Mouse (Mus musculus): ENCODE measurements around the gene Fam57b. TPM values are rescaled to one million over a fixed set of nuclear protein-coding genes. Genes with fewer than 3 reads are reported as not detected.

Fam57b gene
- polyA plus RNA-seq, 1 experiment from 2014 or later, result 0.29 TPM

DNA sequence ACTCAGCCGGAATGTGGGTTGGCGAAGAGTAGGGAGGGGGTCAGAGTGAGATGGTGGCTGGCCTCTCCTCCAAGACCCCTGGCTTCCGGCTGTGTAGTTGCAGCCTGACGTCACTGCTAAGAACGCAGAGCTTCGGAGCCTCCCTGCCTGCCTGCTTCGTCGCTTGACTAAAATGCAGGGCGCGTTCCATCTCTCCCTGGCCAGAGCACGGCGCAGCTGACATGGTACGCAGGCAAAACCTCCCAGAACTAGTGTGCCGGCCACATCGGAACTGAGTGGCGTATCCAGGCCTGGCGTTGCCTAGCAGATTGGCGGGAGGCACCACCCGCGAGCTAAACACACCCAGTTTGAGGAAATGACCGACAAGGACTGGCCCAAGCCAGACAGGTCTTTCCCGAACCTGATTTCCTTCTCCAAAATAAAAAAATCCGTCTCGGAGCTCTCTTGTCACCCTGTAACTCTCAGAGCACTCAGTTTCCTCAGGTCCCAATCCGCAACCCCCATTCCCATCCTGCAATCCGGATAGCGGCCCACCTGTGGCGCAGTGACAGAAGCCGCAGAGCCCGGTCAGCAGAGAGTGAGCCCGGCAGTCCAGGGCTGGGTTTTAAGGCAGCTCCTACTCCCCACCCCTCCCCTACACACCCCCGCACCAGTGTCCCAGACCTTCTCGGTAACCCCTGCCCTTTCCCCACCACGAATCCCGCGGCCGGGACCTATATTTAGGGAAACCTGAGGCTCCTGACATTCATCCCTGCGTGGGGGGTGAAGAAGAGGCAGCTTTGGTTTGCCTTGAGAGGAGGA, 2.2 kb downstream of the Fam57b start:
- Histone ChIP-seq H3K4me1 (peaks cover 52% of the 10 kb centered on the region), H3K4me2 (peak overlapping the region; percentile 79), H3K9me3 (no peaks in the 10 kb centered on the region), H3K27me3 (replicated peaks) (no peaks in the 10 kb centered on the region), H3K9ac (peak overlapping the region; percentile 93), H3K36me3 (peaks cover 43% of the 10 kb centered on the region), H3K4me3 (peak overlapping the region; percentile 96), H3K27ac (replicated peaks) (peak overlapping the region; percentile 100)
- WGBS, result under 1% methylated on average over 38 of the region's 38 CpGs
- peak; percentile 84; the same call in 1 of the 2 replicates for ATAC-seq (ENCODE audit: extremely low read depth, insufficient number of reproducible peaks, low FRiP score, low TSS enrichment)

DNA sequence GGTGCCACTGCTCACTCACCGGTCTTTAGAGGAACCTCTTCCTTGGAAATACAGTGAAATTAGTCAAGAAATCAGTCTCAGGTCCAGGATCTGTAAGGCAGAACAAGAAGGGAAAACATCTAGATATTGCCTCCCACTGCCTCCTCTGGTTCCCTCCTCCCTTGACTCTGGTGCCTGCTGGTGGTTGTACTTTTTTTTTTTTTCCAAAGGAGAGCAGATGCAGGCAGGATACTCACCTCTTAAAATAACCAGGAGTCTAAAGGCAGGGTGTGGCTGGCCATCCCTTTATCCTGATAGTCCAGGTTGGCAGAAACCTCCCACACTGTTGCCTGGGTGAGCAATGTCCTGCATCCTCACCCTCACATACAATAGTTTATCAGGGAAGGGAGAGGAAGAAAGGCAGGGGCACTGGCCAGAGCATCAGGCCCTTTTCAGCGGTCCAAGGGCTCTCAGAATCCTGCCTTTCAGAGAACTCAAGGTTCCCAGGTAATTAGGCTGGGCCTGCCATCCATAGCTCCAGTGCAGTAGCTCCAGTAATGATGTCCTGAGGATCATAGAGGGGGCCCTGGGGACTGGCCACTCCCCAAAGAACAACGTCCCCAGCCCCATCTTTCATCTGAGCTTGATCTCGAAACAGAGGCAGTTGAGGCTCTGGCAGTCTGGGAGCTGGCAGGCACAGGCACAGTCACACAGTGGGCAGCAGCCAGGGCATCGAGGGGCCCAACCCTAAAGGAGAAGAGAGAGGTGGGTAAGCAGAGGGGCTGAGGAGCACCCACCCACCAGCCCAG, 3.0 kb downstream of the Fam57b start:
- Histone ChIP-seq H3K27me3 (replicated peaks) (no peaks in the 10 kb centered on the region), H3K27ac (replicated peaks) (peak overlapping the region; percentile 100), H3K4me2 (peak overlapping the region; percentile 79), H3K36me3 (peaks cover 41% of the 10 kb centered on the region), H3K4me3 (peak overlapping the region; percentile 96), H3K9me3 (no peaks in the 10 kb centered on the region), H3K4me1 (peaks cover 44% of the 10 kb centered on the region), H3K9ac (peak overlapping the region; percentile 93)
- WGBS, result 49% methylated on average over 5 of the region's 5 CpGs
- no peak for ATAC-seq (ENCODE audit: extremely low read depth, insufficient number of reproducible peaks, low FRiP score, low TSS enrichment)

DNA sequence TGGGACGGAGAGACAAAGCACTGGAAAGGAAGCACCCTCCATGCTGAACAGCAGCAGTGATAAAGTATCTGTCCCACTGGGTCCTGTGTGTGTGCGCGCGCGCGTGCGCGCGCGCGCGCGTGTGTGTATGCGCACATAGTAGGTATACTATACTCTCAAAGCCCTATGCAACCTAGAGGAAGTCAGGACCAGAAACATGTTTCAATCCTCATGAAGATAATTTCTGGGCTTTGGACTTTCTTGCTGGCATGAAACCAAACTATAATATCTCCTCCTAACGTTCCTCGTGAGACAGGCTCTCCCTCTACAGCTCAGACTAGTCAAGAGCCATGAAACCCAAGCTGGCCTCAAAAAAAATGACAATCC, 3.6 kb downstream of the Fam57b start:
- Histone ChIP-seq H3K4me1 (peaks cover 38% of the 10 kb centered on the region), H3K9ac (peak overlapping the region; percentile 93; the same call in 1 of the 2 replicates), H3K27ac (replicated peaks) (peak overlapping the region; percentile 100), H3K4me2 (no peak overlapping the region), H3K27me3 (replicated peaks) (no peaks in the 10 kb centered on the region), H3K4me3 (no peak overlapping the region), H3K36me3 (peaks cover 36% of the 10 kb centered on the region), H3K9me3 (no peaks in the 10 kb centered on the region)
- 94% methylated on average over 16 of the region's 16 CpGs for WGBS
- ATAC-seq (ENCODE audit: extremely low read depth, insufficient number of reproducible peaks, low FRiP score, low TSS enrichment), result no peak

DNA sequence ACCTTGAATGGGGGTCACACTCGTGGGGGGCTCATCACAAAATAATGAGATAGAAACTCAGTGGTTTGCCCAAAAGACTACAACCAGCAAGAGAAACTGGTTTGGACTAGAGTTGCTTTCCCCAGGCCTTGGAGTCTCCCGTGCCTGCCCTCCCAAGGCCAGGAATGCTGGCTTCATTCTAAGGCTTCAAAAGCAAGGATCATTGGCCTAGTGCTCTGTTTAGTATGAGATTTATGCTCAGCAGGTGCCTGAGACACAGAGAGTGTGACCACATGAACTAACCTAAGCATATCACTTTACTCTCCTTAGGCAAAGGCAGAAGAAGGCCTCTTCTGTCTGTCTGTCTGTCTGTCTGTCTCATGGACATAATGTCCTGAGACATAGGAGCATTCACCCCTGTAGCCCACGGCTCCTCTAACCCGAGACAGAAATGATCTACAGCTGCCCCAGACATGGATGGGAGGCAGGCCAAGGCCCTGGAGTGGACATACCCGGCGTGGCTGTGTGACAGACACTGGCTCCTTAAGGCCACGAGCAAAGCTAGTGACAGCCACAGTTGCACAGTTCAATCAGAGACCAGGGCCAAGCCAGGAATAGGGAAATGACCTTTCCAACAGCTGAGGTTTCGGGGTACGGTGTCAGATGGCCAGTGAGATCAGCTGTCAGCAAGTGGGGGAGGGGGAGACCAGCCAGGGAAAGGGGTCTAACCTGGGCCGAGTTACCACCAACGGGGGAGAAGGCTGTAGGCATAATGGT, 4.8 kb downstream of the Fam57b start:
- Histone ChIP-seq H3K4me2 (no peak overlapping the region), H3K36me3 (peaks cover 29% of the 10 kb centered on the region), H3K4me1 (peaks cover 32% of the 10 kb centered on the region), H3K27me3 (replicated peaks) (no peaks in the 10 kb centered on the region), H3K9me3 (no peaks in the 10 kb centered on the region), H3K9ac (peak overlapping the region; percentile 28; the same call in 1 of the 2 replicates), H3K4me3 (no peak overlapping the region), H3K27ac (replicated peaks) (peak overlapping the region; percentile 39; the same call in 1 of the 2 replicates)
- no peak for ATAC-seq (ENCODE audit: extremely low read depth, insufficient number of reproducible peaks, low FRiP score, low TSS enrichment)
- WGBS, result 79% methylated on average over 11 of the region's 11 CpGs

DNA sequence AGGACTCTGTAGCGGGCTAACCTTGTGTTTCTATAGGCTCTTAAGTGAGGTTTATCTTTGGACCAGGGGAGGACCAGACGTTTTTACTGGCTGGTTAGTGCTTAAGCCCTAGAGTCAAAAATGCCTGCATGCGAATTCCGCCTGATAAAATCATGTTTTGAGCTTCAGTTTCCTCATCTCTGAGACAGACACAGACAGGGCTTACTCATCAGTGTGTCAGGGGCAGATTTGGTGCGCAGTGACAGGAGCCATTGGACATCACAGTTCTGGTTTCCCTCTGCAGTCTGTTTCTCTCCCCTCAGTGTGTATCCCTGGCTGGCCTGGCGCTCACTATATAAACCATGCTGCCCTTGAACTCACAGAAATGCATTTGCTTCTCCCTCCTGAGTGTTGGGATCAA, 5.7 kb downstream of the Fam57b start:
- no peak overlapping the region for H3K4me2 ChIP-seq
- H3K4me3 ChIP-seq, result no peak overlapping the region
- ATAC-seq (ENCODE audit: extremely low read depth, insufficient number of reproducible peaks, low FRiP score, low TSS enrichment), result no peak
- H3K27ac ChIP-seq (replicated peaks), result 0 out of 2 replicates have a peak overlapping the region, but pooled peaks have one; percentile 39
- no peaks in the 10 kb centered on the region for H3K27me3 ChIP-seq (replicated peaks)
- no peak overlapping the region for H3K9ac ChIP-seq
- WGBS, result 72% methylated on average over 6 of the region's 6 CpGs
- H3K9me3 ChIP-seq, result no peaks in the 10 kb centered on the region
- peaks cover 34% of the 10 kb centered on the region for H3K4me1 ChIP-seq
- peaks cover 24% of the 10 kb centered on the region for H3K36me3 ChIP-seq

DNA sequence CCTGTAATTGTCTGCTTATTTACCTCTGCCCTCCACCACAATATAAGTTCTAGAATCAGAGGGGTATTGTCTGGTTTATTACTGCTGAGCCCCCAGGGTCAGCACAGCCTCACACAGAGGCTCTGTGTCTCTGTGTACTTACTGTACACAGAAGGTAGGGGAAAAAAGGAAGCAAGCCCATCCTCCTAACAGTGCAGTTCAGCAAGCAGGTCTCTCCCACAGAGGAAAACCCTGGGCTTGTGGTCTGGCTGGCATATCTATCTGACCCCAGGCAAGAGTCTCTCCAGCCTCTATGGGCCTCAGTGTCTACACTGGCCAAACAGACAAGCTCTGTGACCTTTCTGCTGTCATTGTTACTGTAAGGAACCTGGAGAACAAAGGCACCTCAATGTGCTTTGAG, 6.3 kb downstream of the Fam57b start:
- Histone ChIP-seq H3K9me3 (no peaks in the 10 kb centered on the region), H3K27ac (replicated peaks) (no peak overlapping the region), H3K36me3 (peaks cover 24% of the 10 kb centered on the region), H3K4me3 (no peak overlapping the region), H3K4me1 (peaks cover 40% of the 10 kb centered on the region), H3K4me2 (no peak overlapping the region), H3K27me3 (replicated peaks) (no peaks in the 10 kb centered on the region), H3K9ac (no peak overlapping the region)
- no peak for ATAC-seq (ENCODE audit: extremely low read depth, insufficient number of reproducible peaks, low FRiP score, low TSS enrichment)

DNA sequence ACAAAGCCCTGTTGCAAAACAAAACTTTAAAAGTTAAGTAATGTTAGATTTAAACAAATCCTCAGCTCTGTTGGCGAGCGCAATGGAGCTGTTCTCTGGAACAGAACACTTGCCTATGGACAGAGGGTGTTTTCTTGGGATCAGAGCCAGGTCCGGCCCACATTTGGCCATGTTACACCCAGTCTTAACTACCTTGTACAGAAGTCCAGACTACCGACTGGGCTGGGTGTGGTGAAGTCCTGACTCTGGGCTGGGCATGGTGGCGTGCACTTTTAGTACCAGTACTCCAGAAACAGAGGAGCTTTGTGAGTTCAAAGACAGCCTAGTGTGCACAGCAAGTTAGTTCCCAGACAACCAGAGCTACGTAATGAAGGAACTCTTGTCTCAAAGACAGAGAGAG, 9.5 kb downstream of the Fam57b start:
- no peak for ATAC-seq (ENCODE audit: extremely low read depth, insufficient number of reproducible peaks, low FRiP score, low TSS enrichment)
- Histone ChIP-seq H3K4me2 (peak overlapping the region; percentile 93; the same call in 1 of the 2 replicates), H3K4me1 (peaks cover 32% of the 10 kb centered on the region), H3K9ac (no peak overlapping the region), H3K4me3 (no peak overlapping the region), H3K9me3 (no peaks in the 10 kb centered on the region), H3K27me3 (replicated peaks) (no peaks in the 10 kb centered on the region), H3K36me3 (peaks cover 24% of the 10 kb centered on the region), H3K27ac (replicated peaks) (peak overlapping the region; percentile 89; the same call in 1 of the 2 replicates)
- WGBS, result 61% methylated on average over 6 of the region's 6 CpGs

DNA sequence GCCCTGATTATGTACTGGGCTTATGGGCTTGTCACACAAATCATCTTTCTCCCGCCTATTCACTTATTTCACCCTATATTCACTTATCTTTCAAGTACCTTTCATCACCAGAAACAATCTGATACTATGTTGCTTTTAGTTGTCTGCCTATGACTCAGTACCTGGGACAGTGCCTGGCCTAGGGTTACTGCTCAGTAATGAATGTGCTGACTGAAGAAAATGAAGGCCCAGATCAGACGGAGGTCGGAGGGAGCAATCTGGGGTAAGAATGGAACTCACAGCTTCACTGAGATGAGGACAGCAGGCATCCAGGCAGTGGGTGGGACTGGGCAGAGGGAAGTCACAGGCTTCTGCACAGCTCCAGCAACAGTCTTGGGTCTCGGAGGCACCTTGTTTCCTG, 9.9 kb downstream of the Fam57b start:
- Histone ChIP-seq H3K9ac (peak overlapping the region; percentile 91), H3K4me2 (peak overlapping the region; percentile 93), H3K4me1 (peaks cover 32% of the 10 kb centered on the region), H3K36me3 (peaks cover 24% of the 10 kb centered on the region), H3K4me3 (0 out of 2 replicates have a peak overlapping the region, but pooled peaks have one; percentile 74), H3K27ac (replicated peaks) (peak overlapping the region; percentile 89; the same call in 1 of the 2 replicates), H3K27me3 (replicated peaks) (no peaks in the 10 kb centered on the region), H3K9me3 (no peaks in the 10 kb centered on the region)
- no peak for ATAC-seq (ENCODE audit: extremely low read depth, insufficient number of reproducible peaks, low FRiP score, low TSS enrichment)
- 57% methylated on average over 4 of the region's 4 CpGs for WGBS

DNA sequence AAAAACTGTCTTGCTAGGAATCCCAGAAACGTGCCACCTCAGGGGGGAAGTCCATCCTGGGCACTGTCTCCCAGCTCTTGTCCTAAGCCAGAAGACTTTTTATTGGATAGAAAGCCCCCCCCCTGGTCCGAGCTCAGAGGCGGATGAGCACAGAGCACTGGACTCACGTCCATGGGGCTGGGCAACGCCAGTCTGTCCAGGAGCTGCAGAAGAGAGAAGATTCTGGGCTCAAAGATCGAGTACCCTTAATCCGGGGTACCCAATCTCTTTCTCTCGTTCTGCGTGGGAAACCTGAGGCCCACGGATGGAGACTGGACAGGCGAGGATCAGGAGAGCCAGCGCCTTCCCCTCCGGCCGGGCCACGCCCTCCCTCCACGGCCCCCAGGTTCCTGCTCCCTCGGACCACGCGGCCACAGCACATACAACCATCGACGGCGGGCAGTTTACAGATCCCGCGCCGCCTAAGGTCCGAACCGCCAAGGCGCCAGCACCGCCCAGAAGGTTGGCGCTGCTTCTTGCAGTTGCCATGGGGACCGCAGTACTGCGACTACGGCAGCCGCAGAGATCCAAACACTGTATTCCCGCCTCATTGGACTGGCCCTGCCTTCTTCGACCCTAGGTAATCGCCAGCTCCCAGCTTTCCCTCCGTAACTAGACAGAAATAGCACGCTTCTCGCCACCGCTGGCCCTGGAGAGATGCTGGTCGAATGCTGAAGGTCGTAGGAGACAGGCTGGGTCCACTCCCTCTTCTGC, 11.4 kb downstream of the Fam57b start:
- H3K4me1 ChIP-seq, result peaks cover 32% of the 10 kb centered on the region
- no peaks in the 10 kb centered on the region for H3K9me3 ChIP-seq
- peak overlapping the region; percentile 93 for H3K4me2 ChIP-seq
- peak; percentile 74 for ATAC-seq (ENCODE audit: extremely low read depth, insufficient number of reproducible peaks, low FRiP score, low TSS enrichment)
- H3K4me3 ChIP-seq, result peak overlapping the region; percentile 74
- peaks cover 18% of the 10 kb centered on the region for H3K36me3 ChIP-seq
- H3K27me3 ChIP-seq (replicated peaks), result no peaks in the 10 kb centered on the region
- H3K9ac ChIP-seq, result peak overlapping the region; percentile 91
- WGBS, result under 1% methylated on average over 43 of the region's 43 CpGs
- H3K27ac ChIP-seq (replicated peaks), result peak overlapping the region; percentile 89

DNA sequence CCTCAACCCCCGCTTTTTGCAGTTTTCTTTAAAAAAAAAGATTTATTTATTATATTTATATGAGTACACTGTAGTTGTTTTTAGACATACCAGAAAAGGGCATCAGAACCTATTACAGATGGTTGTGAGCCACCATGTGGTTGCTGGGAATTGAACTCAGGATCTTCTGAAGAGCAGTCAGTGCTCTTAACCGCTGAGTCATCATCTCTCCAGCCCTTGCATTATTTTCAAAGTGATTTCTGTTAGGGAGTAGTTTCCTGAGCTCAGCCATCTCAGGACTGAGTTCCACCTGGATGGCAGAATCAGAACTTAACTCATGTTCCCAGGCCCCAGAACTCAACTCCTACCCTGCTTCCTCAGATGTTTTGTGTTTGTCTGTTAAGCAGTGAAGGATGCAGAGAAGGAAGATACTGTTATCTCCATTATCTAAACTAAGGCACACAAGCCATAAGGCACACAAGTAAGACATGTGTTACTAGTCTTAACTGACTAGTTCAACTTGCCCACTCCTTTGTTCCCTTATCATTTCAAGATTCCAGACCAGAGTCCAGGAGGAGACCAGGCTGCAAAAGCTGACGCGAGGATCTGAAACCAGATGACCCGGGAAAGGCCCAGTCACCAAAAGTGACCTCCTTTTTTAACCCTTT, 12.4 kb downstream of the Fam57b start:
- Histone ChIP-seq H3K27me3 (replicated peaks) (no peaks in the 10 kb centered on the region), H3K9ac (peak overlapping the region; percentile 91), H3K36me3 (peaks cover 10% of the 10 kb centered on the region), H3K4me1 (peaks cover 32% of the 10 kb centered on the region), H3K27ac (replicated peaks) (peak overlapping the region; percentile 89), H3K9me3 (no peaks in the 10 kb centered on the region), H3K4me3 (peak overlapping the region; percentile 74; the same call in 1 of the 2 replicates), H3K4me2 (peak overlapping the region; percentile 93)
- 41% methylated on average over 5 of the region's 5 CpGs for WGBS
- ATAC-seq (ENCODE audit: extremely low read depth, insufficient number of reproducible peaks, low FRiP score, low TSS enrichment), result no peak
